Mouse (Mus musculus) central nervous system, embryonic 18 days (tissue): Measurements from ENCODE around the gene Twsg1. TPM values are rescaled to one million over a fixed set of nuclear protein-coding genes. Genes with fewer than 3 reads are reported as not detected.

Experiments used
- polyA plus RNA-seq: library from polyadenylated mRNA; depleted of rRNA; stranded (reverse); fragments of >200 nt; gene quantifications from 2 replicates; pipeline ENCODE4 v1.2.3, GENCODE M21; 2012; rRNA removed

The Twsg1 gene
- 36.9 and 38.0 TPM in 2 replicates for polyA plus RNA-seq

GRCm38 (mm10) chr17:65950622-65951404 lies at the start of gene Twsg1:
Gene Twsg1 (minus strand): TSS chr17:65951226.

GRCm38 (mm10) chr17:65885697-65886529 lies 65.1 kb downstream of the Twsg1 start, which contains the start of gene Ralbp1:
Gene Ralbp1 (minus strand): TSS chr17:65885798.

Other genes with a start within 250 kb of the Twsg1 start
- 54.0 and 57.8 TPM in 2 replicates for gene Rab31, start 178.5 kb downstream of the Twsg1 start, polyA plus RNA-seq
- 75.5 and 83.3 TPM in 2 replicates for gene Ppp4r1, start 168.7 kb downstream of the Twsg1 start, polyA plus RNA-seq
- 33.3 and 33.6 TPM in 2 replicates for gene Ralbp1, start 65.4 kb downstream of the Twsg1 start, polyA plus RNA-seq
- 24.7 and 27.7 TPM in 2 replicates for gene Ankrd12, start 125.9 kb upstream of the Twsg1 start, polyA plus RNA-seq
- 153 and 168 TPM in 2 replicates for gene Ndufv2, start 150.3 kb upstream of the Twsg1 start, polyA plus RNA-seq
- gene Washc1, start 160.3 kb upstream of the Twsg1 start, polyA plus RNA-seq, result 54.3 and 55.8 TPM in 2 replicates
- gene Ddx11, start 172.3 kb upstream of the Twsg1 start, polyA plus RNA-seq, result 6.4 and 7.9 TPM in 2 replicates